Mouse (Mus musculus): ENCODE results near the gene Srsf4.

Srsf4 gene

DNA sequence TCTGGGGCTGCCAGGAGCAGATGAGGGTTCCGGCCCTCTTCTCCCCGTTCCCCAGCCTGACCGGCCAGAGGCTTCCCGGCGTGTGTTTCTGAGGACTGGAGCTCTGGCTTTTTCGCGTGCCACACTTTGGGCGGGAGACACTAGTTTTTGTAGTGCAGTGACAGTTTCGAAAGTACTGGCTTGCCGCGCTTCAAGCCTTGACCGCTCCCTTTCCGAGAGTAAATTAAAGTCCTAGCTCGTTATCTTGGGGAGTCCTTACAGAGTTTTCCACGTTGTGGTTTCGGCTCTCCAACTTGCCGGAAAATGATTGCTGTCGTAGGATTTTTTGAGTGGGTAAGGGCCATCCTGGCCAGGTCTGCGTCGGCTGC is 736 bp downstream of the Srsf4 start:
- no peak for DNase-seq

- DNase-seq, result no peak
Measured at GRCm38 (mm10) chr4:131874567-131874966, 1.1 kb downstream of the Srsf4 start.

- DNase-seq, result no peak
Measured at GRCm38 (mm10) chr4:131875242-131875641, 1.8 kb downstream of the Srsf4 start.

- peak in 1 of 2 experiments; percentile 41 for DNase-seq
Measured at GRCm38 (mm10) chr4:131876836-131877235, 3.4 kb downstream of the Srsf4 start.

- DNase-seq, result peak in 1 of 2 experiments; percentile 38
Measured at GRCm38 (mm10) chr4:131879692-131880091, 6.3 kb downstream of the Srsf4 start.

- DNase-seq, result no peak
Measured at GRCm38 (mm10) chr4:131881306-131881705, 7.9 kb downstream of the Srsf4 start.

GRCm38 (mm10) chr4:131883571-131883970 is 10.2 kb downstream of the Srsf4 start:
- peak in 1 of 2 experiments; percentile 65 for DNase-seq

DNA sequence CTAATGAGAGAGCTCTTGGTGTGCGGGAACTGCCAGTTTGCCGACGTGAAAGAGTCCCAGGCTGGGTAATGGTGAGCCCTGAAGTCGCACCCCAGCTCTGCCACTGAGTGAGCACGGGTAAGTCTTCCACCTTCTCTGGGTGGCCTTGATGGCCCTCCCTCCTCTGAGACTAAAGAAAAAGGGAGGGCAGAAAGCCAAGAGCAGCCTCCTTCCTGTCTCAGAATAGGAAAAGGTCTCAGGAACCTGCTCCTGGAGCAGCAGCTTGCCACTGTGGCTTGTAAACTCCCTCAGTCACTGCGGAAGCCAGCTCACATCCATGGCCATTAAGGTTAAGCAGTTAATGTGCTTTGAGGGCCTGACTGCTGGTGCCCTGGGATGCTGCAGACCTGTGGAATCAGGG is 12.0 kb downstream of the Srsf4 start:
- peak; percentile 54 to 59 for DNase-seq

DNA sequence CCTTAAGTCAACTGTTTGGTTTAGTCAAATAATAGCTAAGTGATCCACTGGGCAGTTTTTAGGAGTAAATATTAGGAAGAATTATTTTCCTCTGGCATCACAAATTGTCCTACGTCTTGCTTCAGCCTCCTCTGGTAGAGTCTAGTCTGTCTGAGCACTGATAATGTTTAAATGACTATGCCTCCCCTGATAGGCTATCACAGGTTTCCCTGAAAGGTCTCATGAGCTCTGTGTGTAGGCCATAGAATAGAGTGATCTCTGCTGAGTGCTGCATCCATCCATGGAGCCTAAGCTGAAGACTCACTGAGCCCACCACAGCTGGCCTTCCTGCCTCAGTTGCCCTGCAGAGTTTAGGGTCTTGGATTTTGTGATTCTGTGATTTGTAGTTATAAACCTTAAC is 15.1 kb downstream of the Srsf4 start:
- no peak for DNase-seq

GRCm38 (mm10) chr4:131890692-131891091 is 17.3 kb downstream of the Srsf4 start:
- DNase-seq, result no peak

DNA sequence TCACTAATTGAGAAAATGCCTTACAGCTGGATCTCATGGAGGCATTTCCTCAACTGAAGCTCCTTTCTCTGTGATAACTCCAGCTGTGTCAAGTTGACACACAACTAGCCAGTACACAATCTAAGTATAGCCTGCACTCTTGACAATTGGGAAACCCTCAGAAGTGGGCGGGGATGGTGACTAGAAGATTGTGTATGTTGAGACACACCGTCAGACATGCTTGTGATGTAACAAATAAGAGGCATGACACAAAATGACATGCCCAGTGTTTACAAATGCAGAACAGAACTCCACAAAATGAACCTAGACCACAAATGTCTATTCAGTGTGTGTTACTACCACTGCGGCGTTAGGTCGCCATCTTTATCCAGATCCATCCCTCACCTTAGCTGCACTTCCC is 23.7 kb downstream of the Srsf4 start:
- no peak for DNase-seq

DNA sequence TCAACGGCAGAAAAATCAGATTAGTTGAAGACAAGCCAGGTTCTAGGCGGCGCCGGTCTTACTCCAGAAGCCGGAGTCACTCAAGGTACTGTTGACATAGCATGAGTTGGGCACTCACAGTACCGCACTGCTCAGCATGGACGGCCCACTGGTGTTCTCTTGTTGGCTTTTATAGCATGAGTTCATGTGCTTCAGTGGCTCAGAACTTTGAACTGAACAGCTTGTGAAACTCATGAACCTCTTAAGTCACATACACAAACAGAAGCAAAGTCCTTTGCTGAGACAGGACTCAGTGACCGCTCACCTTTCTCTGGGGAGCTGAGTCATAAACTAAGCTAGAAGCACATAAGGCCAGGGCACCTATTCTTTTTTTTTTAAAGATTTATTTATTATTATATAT is 24.4 kb downstream of the Srsf4 start:
- DNase-seq, result peak; percentile 72 to 91

GRCm38 (mm10) chr4:131898503-131899179 is 25.2 kb downstream of the Srsf4 start:
- DNase-seq, result no peak

DNA sequence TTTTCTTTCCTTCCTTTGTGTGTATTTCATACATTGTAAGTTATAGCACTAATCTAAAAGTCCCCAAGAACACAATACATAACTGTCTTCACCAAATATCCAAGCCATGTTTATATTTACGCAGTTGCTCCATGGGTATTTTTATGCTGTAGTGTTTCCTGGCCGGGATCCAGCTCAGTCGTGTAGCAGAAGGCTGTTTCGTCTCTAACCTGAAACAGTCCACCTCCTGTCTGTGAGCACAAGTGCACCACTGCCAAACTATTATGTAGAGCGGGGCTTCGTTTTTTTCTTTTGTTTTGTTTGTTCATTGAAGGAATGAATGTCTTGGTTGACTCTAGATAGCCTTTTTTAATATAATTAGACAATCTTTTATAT is 25.8 kb downstream of the Srsf4 start:
- peak in 1 of 2 experiments; percentile 67 for DNase-seq

- no peak for DNase-seq
Measured at GRCm38 (mm10) chr4:131901090-131901489, 27.7 kb downstream of the Srsf4 start.

- DNase-seq, result peak; percentile 70 to 83
Measured at GRCm38 (mm10) chr4:131904478-131904877, 31.1 kb downstream of the Srsf4 start.

- peak; percentile 53 to 62 for DNase-seq
Measured at GRCm38 (mm10) chr4:131906423-131906822, 33.0 kb downstream of the Srsf4 start.

DNA sequence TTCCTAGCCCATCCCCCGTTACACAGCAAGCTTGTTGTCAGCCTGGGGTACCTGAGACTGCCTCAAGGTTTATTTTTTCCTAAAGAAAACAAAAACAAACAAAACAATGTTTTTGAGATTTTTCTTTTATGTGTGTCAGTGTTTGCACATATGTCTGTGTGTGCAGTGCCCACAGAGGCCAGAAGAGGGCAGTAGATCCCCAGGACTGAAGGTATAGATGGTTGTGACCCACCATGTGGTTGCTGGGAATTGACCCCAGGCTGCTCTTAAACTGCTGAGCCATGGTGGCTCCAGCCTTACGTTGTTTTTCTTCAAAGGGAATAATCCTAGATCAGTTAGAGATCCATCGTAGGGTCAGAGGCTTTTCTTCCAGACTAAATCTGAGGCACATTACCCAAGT is 34.5 kb downstream of the Srsf4 start:
- DNase-seq, result no peak

DNA sequence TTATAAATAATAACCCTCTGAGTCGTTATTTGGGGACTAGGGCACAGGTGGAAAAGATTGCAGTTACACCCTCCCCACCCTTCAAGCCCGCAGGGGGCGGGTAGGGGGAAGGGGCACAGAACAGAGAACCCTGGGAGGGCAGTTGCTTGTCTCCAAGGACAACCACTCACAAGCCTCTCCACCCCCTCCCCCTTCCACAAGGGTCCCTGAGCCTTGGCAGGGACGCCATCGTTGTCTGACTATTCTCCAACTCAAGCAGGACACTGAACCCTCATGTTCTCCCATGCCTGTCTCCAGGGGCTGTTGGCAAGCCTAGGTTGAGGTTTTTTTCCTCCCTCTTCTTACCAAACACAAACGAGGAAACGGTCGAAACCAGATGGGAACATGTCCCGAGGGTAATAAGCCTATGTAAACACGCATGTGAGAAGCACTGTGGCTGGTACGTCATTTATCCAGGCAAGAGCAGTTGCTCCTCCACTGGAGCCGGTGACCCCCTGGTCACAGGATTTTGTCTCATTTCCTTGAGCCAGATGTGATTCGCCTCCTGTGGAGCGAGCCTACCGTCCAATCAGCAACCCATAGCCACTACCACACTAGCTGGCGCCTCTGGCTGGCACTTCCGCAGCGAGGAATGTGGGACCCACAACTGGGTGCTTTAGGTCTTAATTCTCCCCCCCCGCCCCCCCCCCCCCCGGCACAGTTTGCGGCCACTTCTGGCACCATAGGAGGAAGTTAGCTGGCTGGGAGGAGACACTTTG is 37.0 kb downstream of the Srsf4 start:
- DNase-seq, result peak; percentile 50 to 51

- no peak for DNase-seq
Measured at GRCm38 (mm10) chr4:131911521-131911920, 38.1 kb downstream of the Srsf4 start.

GRCm38 (mm10) chr4:131913526-131913925 is 40.1 kb downstream of the Srsf4 start:
- DNase-seq, result no peak

DNA sequence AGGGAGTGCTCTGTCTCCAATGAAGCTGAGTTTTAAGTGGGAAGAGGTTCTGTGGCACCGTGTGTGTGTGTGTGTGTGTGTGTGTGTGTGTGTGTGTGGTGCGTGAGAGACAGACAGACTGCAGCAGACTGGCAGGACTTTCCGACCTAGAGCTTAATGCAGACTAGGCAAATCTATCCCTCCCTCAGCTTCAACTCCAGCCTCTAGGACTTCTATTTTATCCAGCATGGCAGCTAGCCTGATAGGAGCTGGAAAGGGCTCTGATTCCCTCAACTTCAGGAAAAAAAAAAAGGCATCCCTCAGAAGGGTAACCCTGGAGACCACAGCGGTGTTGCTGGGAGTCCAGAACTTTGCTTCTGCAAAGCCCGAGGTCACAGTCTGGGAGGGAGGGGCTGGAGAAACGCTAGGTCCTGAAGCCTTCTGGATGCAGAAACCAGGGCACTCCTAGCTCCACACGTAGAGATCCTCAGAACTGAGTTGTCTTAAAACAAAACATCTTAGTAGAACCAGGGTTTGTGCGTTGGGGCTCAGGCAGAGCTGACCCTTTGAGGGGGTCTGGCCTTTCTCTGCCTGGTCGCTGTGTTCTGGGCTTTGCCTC is 40.7 kb downstream of the Srsf4 start:
- no peak for DNase-seq

GRCm38 (mm10) chr4:131914891-131915469 is 41.6 kb downstream of the Srsf4 start:
- peak; percentile 71 to 73 for DNase-seq
